ENCODE assay signal across 10 mouse cellular contexts in the genomic region with DNA sequence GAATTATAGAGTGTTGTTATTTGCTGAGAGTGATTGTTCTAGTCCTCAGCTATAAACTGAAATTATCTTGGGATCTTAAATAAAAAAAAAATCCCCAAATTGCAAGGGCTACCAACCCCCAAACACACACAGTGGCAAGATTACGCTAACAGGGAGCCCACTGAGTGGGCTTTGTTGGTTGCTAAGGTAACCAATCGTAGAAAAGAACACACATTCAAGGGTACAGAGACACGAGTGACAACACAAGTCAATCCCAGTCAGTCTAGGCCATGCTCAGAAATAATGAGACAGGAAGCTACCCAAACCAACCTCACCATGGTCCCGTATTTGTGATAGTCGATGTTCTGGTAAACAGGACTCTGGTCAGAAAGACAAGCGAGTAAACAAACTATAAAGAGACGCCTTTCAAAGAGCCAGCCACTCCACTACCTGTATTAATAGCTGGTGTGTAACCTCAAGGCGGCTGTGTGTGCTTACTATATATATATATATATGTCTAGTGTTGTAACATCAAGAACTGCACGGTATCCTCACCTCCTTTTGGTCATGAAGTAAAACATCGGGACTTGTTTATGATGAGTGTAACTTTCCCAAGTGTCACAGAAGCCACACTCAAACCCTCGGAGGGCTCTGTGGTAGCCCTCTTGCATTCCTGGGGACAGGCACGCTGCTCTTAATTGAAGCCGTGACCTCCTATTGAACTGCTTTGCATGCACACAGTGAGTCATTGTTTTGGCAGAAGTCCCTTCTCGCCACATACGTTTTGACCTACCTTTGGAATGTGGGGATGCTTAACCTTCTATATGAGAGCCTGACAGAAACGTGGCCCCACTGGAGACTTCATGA. TPM values are rescaled to one million over a fixed set of nuclear protein-coding genes. Genes with fewer than 3 reads are reported as not detected.
DNase-seq lines count a peak whose midpoint lies in the region; ATAC-seq and TF ChIP-seq lines count a peak whose summit lies in the region.
"Had no signal": no experiment of that assay in that cellular context is flagged by ENCODE, and none has a peak within 500 bp of the region (broad histone marks: within the 10 kb centered on the region; RNA-seq: fewer than 3 reads in every experiment).

No protein-coding gene starts in this region.

- H3K36me3 ChIP-seq in liver, embryonic 16.5 days (ENCODE audit: control insufficient read depth, insufficient read depth): no peaks in the 10 kb centered on the region
- no peaks in the 10 kb centered on the region for H3K36me3 ChIP-seq in forebrain, postnatal 0 days (ENCODE audit: insufficient read depth)
- H3K36me3 ChIP-seq in neural tube, embryonic 11.5 days (ENCODE audit: control insufficient read depth, insufficient read depth, low read length): no peaks in the 10 kb centered on the region
- no peaks in the 10 kb centered on the region for H3K36me3 ChIP-seq in hindbrain, postnatal 0 days (ENCODE audit: insufficient read depth, low read length)

- H3K4me1 ChIP-seq in liver, embryonic 16.5 days (ENCODE audit: control insufficient read depth, low read depth, low read length): no peaks in the 10 kb centered on the region; the same call in 1 of the 2 replicates
- peaks cover 4% of the 10 kb centered on the region; the same call in 1 of the 2 replicates for H3K4me1 ChIP-seq in forebrain, postnatal 0 days (ENCODE audit: insufficient read depth)
- peaks cover 3% of the 10 kb centered on the region; the same call in 1 of the 2 replicates for H3K4me1 ChIP-seq in neural tube, embryonic 11.5 days (ENCODE audit: control insufficient read depth, insufficient read depth, low read length)
- peaks cover 8% of the 10 kb centered on the region; the same call in 1 of the 2 replicates for H3K4me1 ChIP-seq in hindbrain, postnatal 0 days (ENCODE audit: insufficient read depth, low read length)

- H3K4me3 ChIP-seq in liver, embryonic 16.5 days (ENCODE audit: low read depth, low read length): no peak overlapping the region
- no peak overlapping the region for H3K4me3 ChIP-seq in forebrain, postnatal 0 days (ENCODE audit: low read depth, low read length)
- H3K4me3 ChIP-seq in neural tube, embryonic 11.5 days (ENCODE audit: low read depth, low read length): no peak overlapping the region
- no peak overlapping the region for H3K4me3 ChIP-seq in hindbrain, postnatal 0 days (ENCODE audit: low read length)

- TF ChIP-seq CTCF in forebrain, postnatal 0 days (IDR thresholded peaks at IDR 0.05; ENCODE audit: low read depth): no peak
- TF ChIP-seq CTCF in hindbrain, postnatal 0 days (IDR thresholded peaks at IDR 0.05; ENCODE audit: low read depth): no peak

- no peak overlapping the region for H3K9ac ChIP-seq in liver, embryonic 16.5 days (ENCODE audit: low read depth, low read length)
- no peak overlapping the region for H3K9ac ChIP-seq in forebrain, postnatal 0 days
- H3K9ac ChIP-seq in neural tube, embryonic 11.5 days (ENCODE audit: low read length): no peak overlapping the region
- H3K9ac ChIP-seq in hindbrain, postnatal 0 days (replicated peaks; ENCODE audit: low read length): no peak overlapping the region

- H3K4me2 ChIP-seq in liver, embryonic 16.5 days (ENCODE audit: low read depth, low read length): no peak overlapping the region
- no peak overlapping the region for H3K4me2 ChIP-seq in forebrain, postnatal 0 days (ENCODE audit: low read depth)
- no peak overlapping the region for H3K4me2 ChIP-seq in neural tube, embryonic 11.5 days (ENCODE audit: low read depth)
- H3K4me2 ChIP-seq in hindbrain, postnatal 0 days (ENCODE audit: low read depth, low read length): no peak overlapping the region

- H3K27ac ChIP-seq in liver, embryonic 16.5 days (ENCODE audit: low read length): no peak overlapping the region
- no peak overlapping the region for H3K27ac ChIP-seq in forebrain, postnatal 0 days (ENCODE audit: low read depth, low read length)
- no peak overlapping the region for H3K27ac ChIP-seq in neural tube, embryonic 11.5 days (ENCODE audit: low read depth, low read length)
- H3K27ac ChIP-seq in hindbrain, postnatal 0 days: no peak overlapping the region

- ATAC-seq in liver, embryonic 16.5 days (ENCODE audit: low read depth): peak; percentile 64
- peak; percentile 48; the same call in 1 of the 2 replicates for ATAC-seq in forebrain, postnatal 0 days
- ATAC-seq in neural tube, embryonic 11.5 days (ENCODE audit: insufficient read depth, low FRiP score, low TSS enrichment): no peak
- ATAC-seq in hindbrain, postnatal 0 days: no peak
- ATAC-seq: intestine, postnatal 0 days had no signal

- WGBS in liver, embryonic 16.5 days (ENCODE audit: insufficient replicate concordance): 50% methylated on average over 16 of the region's 16 CpGs
- WGBS in forebrain, postnatal 0 days: 32% methylated on average over 16 of the region's 16 CpGs
- WGBS in neural tube, embryonic 11.5 days: 50% methylated on average over 16 of the region's 16 CpGs
- WGBS in hindbrain, postnatal 0 days: 38% methylated on average over 16 of the region's 16 CpGs

- no peaks in the 10 kb centered on the region for H3K9me3 ChIP-seq in liver, embryonic 16.5 days (replicated peaks; ENCODE audit: control insufficient read depth, low read length)
- no peaks in the 10 kb centered on the region for H3K9me3 ChIP-seq in forebrain, postnatal 0 days (ENCODE audit: low read length)
- H3K9me3 ChIP-seq in neural tube, embryonic 11.5 days (ENCODE audit: control insufficient read depth, low read length): no peaks in the 10 kb centered on the region
- H3K9me3 ChIP-seq in hindbrain, postnatal 0 days (ENCODE audit: low read length): no peaks in the 10 kb centered on the region

- peak; percentile 55 for DNase-seq in adrenal gland, adult 2 months
- DNase-seq in adrenal gland, adult 18-20 months (ENCODE audit: low spot score in 2 of 2): no peak
- no peak for DNase-seq in liver
- peak; percentile 54 for DNase-seq in forebrain, postnatal 0 days
- peak; percentile 28 for DNase-seq in neural tube, embryonic 11.5 days (ENCODE audit: low spot score)
- DNase-seq in kidney, postnatal 36 days: no peak
- DNase-seq in hindbrain, postnatal 0 days (ENCODE audit: low spot score): no peak
- DNase-seq: cerebellum, adult 8-10 months had no signal

- no peaks in the 10 kb centered on the region for H3K27me3 ChIP-seq in liver, embryonic 16.5 days (ENCODE audit: control insufficient read depth, insufficient read depth, low read depth, low read length)
- no peaks in the 10 kb centered on the region for H3K27me3 ChIP-seq in forebrain, postnatal 0 days (ENCODE audit: insufficient read depth, low read length)
- H3K27me3 ChIP-seq in neural tube, embryonic 11.5 days (ENCODE audit: control insufficient read depth, insufficient read depth, low read length): no peaks in the 10 kb centered on the region
- H3K27me3 ChIP-seq in hindbrain, postnatal 0 days (ENCODE audit: insufficient read depth, low read length): no peaks in the 10 kb centered on the region

RNA-seq across cellular contexts. Expression of a gene that starts 30.5 kb away (rescaled TPM):
- total RNA-seq in adrenal gland, adult 2 months (2021): 10 to 100 TPM; 55.3 to 72.0 TPM
- polyA plus RNA-seq in adrenal gland, adult 2 months (2012; rRNA removed): 15.3 and 16.3 TPM in 2 replicates
- 100 to 1,000 TPM in 1 of 2 experiments, 10 to 100 TPM in 1; 70.4 to 124 TPM for total RNA-seq in adrenal gland, adult 18-20 months (2021)
- polyA plus RNA-seq in liver, embryonic 16.5 days (2015; fragmentation: Nextera tagmentation; extraction: Ambion mirVana): 3.7 and 3.8 TPM in 2 replicates
- total RNA-seq in forebrain, postnatal 0 days (2014; rRNA removed): 10.6 and 11.0 TPM in 2 replicates
- polyA plus RNA-seq in forebrain, postnatal 0 days (2015; fragmentation: Nextera tagmentation; extraction: Ambion mirVana): 6.9 and 7.4 TPM in 2 replicates
- 27.8 and 28.5 TPM in 2 replicates for polyA plus RNA-seq in neural tube, embryonic 11.5 days (2014; fragmentation: Nextera tagmentation; extraction: Ambion mirVana)
- 7.0 and 7.9 TPM in 2 replicates for total RNA-seq in hindbrain, postnatal 0 days (2014; rRNA removed)
- 5.8 and 6.5 TPM in 2 replicates for polyA plus RNA-seq in hindbrain, postnatal 0 days (2015; fragmentation: Nextera tagmentation; extraction: Ambion mirVana)

Comparison
In these comparisons a context has a peak if more than half of its experiments do, and no peak if none do; other contexts are left out.
1. DNase-seq: peak in adrenal gland, adult 2 months (single experiment), forebrain, postnatal 0 days (single experiment) and neural tube, embryonic 11.5 days (single experiment); none in adrenal gland, adult 18-20 months (0 of 2), liver (single experiment), kidney, postnatal 36 days (0 of 2) and hindbrain, postnatal 0 days (single experiment).
2. ATAC-seq: peak in liver, embryonic 16.5 days (single experiment) and forebrain, postnatal 0 days (single experiment); none in neural tube, embryonic 11.5 days (single experiment) and hindbrain, postnatal 0 days (single experiment).